Mouse (Mus musculus): ENCODE measurements around the gene Lpin1. TPM values are rescaled to one million over a fixed set of nuclear protein-coding genes. Genes with fewer than 3 reads are reported as not detected.
A peak's percentile ranks its signal among the peaks of the same experiment; 100 is the strongest.

Lpin1 gene
- polyA plus RNA-seq, 1 experiment from 2014 or later: 8.0 TPM

GRCm38 (mm10) chr12:16568496-16568895, 42.3 kb downstream of the Lpin1 start:
- Histone ChIP-seq H3K4me3 (no peak overlapping the region), H3K36me3 (peaks cover 42% of the 10 kb centered on the region), H3K27me3 (no peaks in the 10 kb centered on the region), H3K4me2 (replicated peaks) (no peak overlapping the region), H3K9ac (no peak overlapping the region), H3K4me1 (no peaks in the 10 kb centered on the region), H3K27ac (no peak overlapping the region), H3K9me3 (no peaks in the 10 kb centered on the region)
- ATAC-seq (ENCODE audit: insufficient number of reproducible peaks, insufficient read depth, low FRiP score, low TSS enrichment): no peak
- 29% methylated on average over 4 of the region's 4 CpGs for WGBS

DNA sequence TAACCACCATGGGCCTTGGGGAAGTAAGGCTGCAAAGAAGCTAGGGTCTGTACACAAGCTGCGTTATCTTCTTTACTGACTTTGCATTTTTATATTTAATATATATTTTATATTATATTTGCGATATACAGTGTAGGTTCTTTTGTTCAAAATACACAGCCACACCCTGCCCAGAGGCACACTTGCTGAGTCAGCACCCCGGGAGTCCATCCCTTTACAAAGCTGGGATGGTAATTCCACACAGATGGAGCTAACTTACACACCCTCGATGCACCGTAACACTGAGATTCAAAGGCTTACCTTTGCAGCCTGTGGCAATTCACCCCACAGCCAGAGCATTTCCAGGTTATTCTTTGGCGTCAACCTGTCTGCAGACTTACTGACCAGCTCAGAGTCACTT, 42.7 kb downstream of the Lpin1 start:
- Histone ChIP-seq H3K36me3 (peaks cover 40% of the 10 kb centered on the region), H3K27ac (no peak overlapping the region), H3K4me1 (no peaks in the 10 kb centered on the region), H3K4me2 (replicated peaks) (no peak overlapping the region), H3K27me3 (no peaks in the 10 kb centered on the region), H3K9me3 (no peaks in the 10 kb centered on the region), H3K4me3 (no peak overlapping the region), H3K9ac (no peak overlapping the region)
- ATAC-seq (ENCODE audit: insufficient number of reproducible peaks, insufficient read depth, low FRiP score, low TSS enrichment): no peak
- 78% methylated on average over 6 of the region's 6 CpGs for WGBS

DNA sequence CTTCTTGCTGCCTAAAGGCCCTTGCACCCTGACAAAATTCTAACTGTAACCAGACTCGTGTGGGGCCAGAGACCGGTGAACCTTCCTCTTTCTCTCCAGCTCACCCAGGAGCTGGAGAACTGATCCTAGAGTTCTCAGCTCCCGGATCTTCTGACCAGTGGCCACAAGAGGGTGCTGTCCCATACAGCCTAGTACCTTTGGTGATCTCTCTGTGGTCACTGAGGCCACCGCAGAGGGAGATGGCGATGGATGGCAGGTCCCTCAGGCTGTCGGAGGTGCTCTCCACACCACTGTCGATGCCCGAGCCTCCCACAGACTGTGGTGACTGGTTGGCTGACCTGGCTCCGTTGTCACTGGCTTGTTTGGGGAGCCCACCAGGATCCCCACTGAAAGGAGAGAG, 47.3 kb downstream of the Lpin1 start:
- WGBS: 67% methylated on average over 9 of the region's 9 CpGs
- no peak overlapping the region for H3K27ac ChIP-seq
- no peaks in the 10 kb centered on the region for H3K9me3 ChIP-seq
- no peaks in the 10 kb centered on the region for H3K27me3 ChIP-seq
- no peak overlapping the region for H3K9ac ChIP-seq
- H3K4me3 ChIP-seq: no peak overlapping the region
- peaks cover 45% of the 10 kb centered on the region for H3K36me3 ChIP-seq
- H3K4me2 ChIP-seq (replicated peaks): no peak overlapping the region
- no peaks in the 10 kb centered on the region for H3K4me1 ChIP-seq
- ATAC-seq (ENCODE audit: insufficient number of reproducible peaks, insufficient read depth, low FRiP score, low TSS enrichment): no peak

DNA sequence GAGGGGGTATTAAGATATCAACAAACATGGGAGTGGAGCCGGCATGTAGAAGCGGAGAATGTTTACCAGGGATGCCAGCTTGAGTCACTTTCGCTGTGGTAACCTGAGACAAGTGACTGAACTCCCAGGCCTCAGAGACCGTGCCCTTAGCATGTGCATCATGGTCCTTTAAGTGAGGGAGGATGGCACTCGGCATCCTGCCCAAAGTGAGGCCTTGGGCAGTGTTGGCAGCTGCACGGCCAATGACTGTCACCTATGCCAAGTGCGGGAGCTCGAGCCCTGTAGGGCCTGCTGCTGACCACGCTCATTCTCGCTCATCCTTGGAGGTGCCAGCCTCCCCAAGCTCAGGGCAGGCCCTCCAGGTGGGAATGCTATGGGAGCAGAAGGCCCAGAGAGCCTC, 48.1 kb downstream of the Lpin1 start:
- Histone ChIP-seq H3K4me3 (no peak overlapping the region), H3K4me1 (no peaks in the 10 kb centered on the region), H3K27ac (no peak overlapping the region), H3K9me3 (no peaks in the 10 kb centered on the region), H3K9ac (no peak overlapping the region), H3K4me2 (replicated peaks) (no peak overlapping the region), H3K36me3 (peaks cover 42% of the 10 kb centered on the region), H3K27me3 (no peaks in the 10 kb centered on the region)
- ATAC-seq (ENCODE audit: insufficient number of reproducible peaks, insufficient read depth, low FRiP score, low TSS enrichment): no peak
- WGBS: 89% methylated on average over 10 of the region's 10 CpGs

GRCm38 (mm10) chr12:16562181-16562580, 48.6 kb downstream of the Lpin1 start:
- no peak overlapping the region for H3K4me2 ChIP-seq (replicated peaks)
- peaks cover 44% of the 10 kb centered on the region for H3K36me3 ChIP-seq
- no peak overlapping the region for H3K4me3 ChIP-seq
- H3K4me1 ChIP-seq: no peaks in the 10 kb centered on the region
- no peak for ATAC-seq (ENCODE audit: insufficient number of reproducible peaks, insufficient read depth, low FRiP score, low TSS enrichment)
- no peak overlapping the region for H3K9ac ChIP-seq
- no peak overlapping the region for H3K27ac ChIP-seq
- H3K9me3 ChIP-seq: no peaks in the 10 kb centered on the region
- WGBS: 89% methylated on average over 8 of the region's 8 CpGs
- no peaks in the 10 kb centered on the region for H3K27me3 ChIP-seq

DNA sequence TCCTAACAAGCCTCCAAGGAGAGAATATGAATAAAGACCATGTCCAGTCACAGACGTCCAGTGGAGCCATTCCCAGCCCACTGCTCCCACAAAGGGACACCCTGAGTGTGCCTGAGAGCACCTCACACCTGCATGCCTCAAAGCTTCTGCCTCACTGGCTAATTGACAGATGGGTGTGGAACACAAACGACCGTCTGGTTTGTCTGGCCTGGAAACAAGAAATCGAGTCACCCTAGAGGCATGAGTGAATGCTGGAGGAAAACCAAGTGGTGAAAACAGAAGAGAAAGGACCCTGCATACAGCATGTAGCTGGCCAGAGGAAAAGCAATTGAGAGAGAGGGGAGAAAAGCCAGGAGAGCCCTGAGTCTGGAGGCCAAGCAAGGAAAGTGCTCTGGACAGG, 53.5 kb downstream of the Lpin1 start:
- H3K27ac ChIP-seq: no peak overlapping the region
- no peak overlapping the region for H3K9ac ChIP-seq
- no peaks in the 10 kb centered on the region for H3K27me3 ChIP-seq
- no peaks in the 10 kb centered on the region for H3K4me1 ChIP-seq
- ATAC-seq (ENCODE audit: insufficient number of reproducible peaks, insufficient read depth, low FRiP score, low TSS enrichment): no peak
- peaks cover 30% of the 10 kb centered on the region for H3K36me3 ChIP-seq
- no peaks in the 10 kb centered on the region for H3K9me3 ChIP-seq
- WGBS: 59% methylated on average over 4 of the region's 4 CpGs
- H3K4me3 ChIP-seq: no peak overlapping the region
- no peak overlapping the region for H3K4me2 ChIP-seq (replicated peaks)

- H3K4me1 ChIP-seq: no peaks in the 10 kb centered on the region; the same call in 1 of the 2 replicates
- H3K27me3 ChIP-seq: no peaks in the 10 kb centered on the region
- ATAC-seq (ENCODE audit: insufficient number of reproducible peaks, insufficient read depth, low FRiP score, low TSS enrichment): no peak
- peak overlapping the region; percentile 20; the same call in 1 of the 2 replicates for H3K27ac ChIP-seq
- H3K4me2 ChIP-seq (replicated peaks): no peak overlapping the region
- H3K9me3 ChIP-seq: no peaks in the 10 kb centered on the region
- H3K4me3 ChIP-seq: no peak overlapping the region
- whole genome bisulfite sequencing: 83% methylated on average over 8 of the region's 8 CpGs
- no peak overlapping the region for H3K9ac ChIP-seq
- peaks cover 13% of the 10 kb centered on the region for H3K36me3 ChIP-seq
Observed at GRCm38 (mm10) chr12:16554171-16554570, 56.6 kb downstream of the Lpin1 start.

GRCm38 (mm10) chr12:16552108-16552771, 58.5 kb downstream of the Lpin1 start:
- no peak for ATAC-seq (ENCODE audit: insufficient number of reproducible peaks, insufficient read depth, low FRiP score, low TSS enrichment)
- Histone ChIP-seq H3K36me3 (peaks cover 24% of the 10 kb centered on the region), H3K27me3 (no peaks in the 10 kb centered on the region), H3K9ac (no peak overlapping the region), H3K4me2 (replicated peaks) (no peak overlapping the region), H3K4me3 (no peak overlapping the region), H3K4me1 (no peaks in the 10 kb centered on the region; the same call in 1 of the 2 replicates), H3K27ac (no peak overlapping the region), H3K9me3 (no peaks in the 10 kb centered on the region)
- WGBS: 86% methylated on average over 13 of the region's 13 CpGs

GRCm38 (mm10) chr12:16550983-16551454, 59.7 kb downstream of the Lpin1 start:
- Histone ChIP-seq H3K4me3 (no peak overlapping the region), H3K9ac (no peak overlapping the region), H3K9me3 (no peaks in the 10 kb centered on the region), H3K4me1 (no peaks in the 10 kb centered on the region; the same call in 1 of the 2 replicates), H3K4me2 (replicated peaks) (no peak overlapping the region), H3K36me3 (peaks cover 30% of the 10 kb centered on the region), H3K27ac (no peak overlapping the region), H3K27me3 (no peaks in the 10 kb centered on the region)
- no peak for ATAC-seq (ENCODE audit: insufficient number of reproducible peaks, insufficient read depth, low FRiP score, low TSS enrichment)
- 78% methylated on average over 12 of the region's 12 CpGs for WGBS

GRCm38 (mm10) chr12:16548824-16549375, 61.9 kb downstream of the Lpin1 start:
- Histone ChIP-seq H3K9me3 (no peaks in the 10 kb centered on the region), H3K27me3 (no peaks in the 10 kb centered on the region), H3K4me1 (no peaks in the 10 kb centered on the region; the same call in 1 of the 2 replicates), H3K36me3 (peaks cover 41% of the 10 kb centered on the region), H3K27ac (no peak overlapping the region), H3K4me3 (no peak overlapping the region), H3K4me2 (replicated peaks) (no peak overlapping the region), H3K9ac (no peak overlapping the region)
- ATAC-seq (ENCODE audit: insufficient number of reproducible peaks, insufficient read depth, low FRiP score, low TSS enrichment): no peak
- WGBS: 85% methylated on average over 12 of the region's 12 CpGs

GRCm38 (mm10) chr12:16541606-16542005, 69.2 kb downstream of the Lpin1 start:
- peaks cover 31% of the 10 kb centered on the region for H3K36me3 ChIP-seq

DNA sequence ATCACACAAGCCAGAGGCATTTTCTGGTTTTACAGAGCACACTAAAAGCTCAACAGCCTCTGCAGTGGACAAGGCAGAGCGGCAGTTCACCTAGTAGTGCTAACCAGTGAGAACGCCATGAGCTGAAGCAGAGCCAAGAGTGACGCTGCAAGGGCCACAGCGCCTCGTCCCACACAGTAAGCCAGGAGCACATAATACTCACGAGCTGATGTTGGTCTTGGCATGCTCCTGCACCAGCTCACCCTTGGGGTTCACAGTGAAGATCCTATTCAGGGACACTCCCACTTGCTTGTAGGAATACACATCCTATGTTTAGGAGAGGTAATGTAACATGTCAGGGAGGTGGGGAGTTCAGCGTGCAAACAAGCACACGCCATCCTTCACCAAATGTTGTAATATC, 70.1 kb downstream of the Lpin1 start:
- WGBS: 89% methylated on average over 8 of the region's 8 CpGs
- no peak overlapping the region for H3K9ac ChIP-seq
- peaks cover 6% of the 10 kb centered on the region; the same call in 1 of the 2 replicates for H3K4me1 ChIP-seq
- H3K27ac ChIP-seq: no peak overlapping the region
- H3K9me3 ChIP-seq: no peaks in the 10 kb centered on the region
- H3K4me3 ChIP-seq: no peak overlapping the region
- no peaks in the 10 kb centered on the region for H3K27me3 ChIP-seq
- no peak for ATAC-seq (ENCODE audit: insufficient number of reproducible peaks, insufficient read depth, low FRiP score, low TSS enrichment)
- H3K36me3 ChIP-seq: peaks cover 25% of the 10 kb centered on the region
- no peak overlapping the region for H3K4me2 ChIP-seq (replicated peaks)

More at GRCm38 (mm10) chr12:16541606-16542005, 69.2 kb downstream of the Lpin1 start:
- no peak for ATAC-seq (ENCODE audit: insufficient number of reproducible peaks, insufficient read depth, low FRiP score, low TSS enrichment)
- Histone ChIP-seq H3K4me1 (peaks cover 6% of the 10 kb centered on the region; the same call in 1 of the 2 replicates), H3K4me3 (no peak overlapping the region), H3K27ac (no peak overlapping the region), H3K9ac (no peak overlapping the region), H3K4me2 (replicated peaks) (no peak overlapping the region), H3K9me3 (no peaks in the 10 kb centered on the region), H3K27me3 (no peaks in the 10 kb centered on the region)
- 89% methylated on average over 5 of the region's 5 CpGs for WGBS

All from embryonic facial prominence, embryonic 12.5 days (tissue).